Mouse (Mus musculus) stomach, embryonic 16.5 days (tissue): ENCODE results near the gene Stim2. TPM values are rescaled to one million over a fixed set of nuclear protein-coding genes. Genes with fewer than 3 reads are reported as not detected.
A peak's percentile ranks its signal among the peaks of the same experiment; 100 is the strongest.

Experiments
- ATAC-seq: fragments of 200-750 bp; cut with Nextera tagmentation; 2 replicates; pipeline ENCODE4 v1.8.0; 2017; ENCODE audit warnings: moderate number of reproducible peaks, moderate TSS enrichment; ENCODE audit not compliant: insufficient read depth, low FRiP score
- H3K27ac ChIP-seq: fragments of 300-500 bp; sonication (generic); 2 replicates; pipeline ENCODE4 v1.5.1; 2014; ENCODE audit warnings: low read length
- H3K27me3 ChIP-seq: fragments of 300-500 bp; sonication (generic); 2 replicates; pipeline ENCODE4 v1.6.1; 2014; ENCODE audit warnings: low read length, control low read depth, mixed read lengths; ENCODE audit not compliant: control insufficient read depth, insufficient read depth
- H3K36me3 ChIP-seq: fragments of 300-500 bp; sonication (generic); 2 replicates; pipeline ENCODE4 v1.6.1; 2014; ENCODE audit warnings: low read length; ENCODE audit not compliant: control insufficient read depth, insufficient read depth
- H3K4me1 ChIP-seq: fragments of 300-500 bp; sonication (generic); 2 replicates; pipeline ENCODE4 v1.6.1; 2014; ENCODE audit warnings: low read length, control low read depth, mixed read lengths; ENCODE audit not compliant: control insufficient read depth, insufficient read depth
- H3K4me2 ChIP-seq: fragments of 300-500 bp; sonication (generic); 2 replicates; pipeline ENCODE4 v1.6.1; 2014; ENCODE audit warnings: low read depth, low read length, mixed read lengths
- H3K4me3 ChIP-seq: fragments of 300-500 bp; sonication (generic); replicated peaks from 2 replicates; pipeline ENCODE4 v1.5.1; 2014; ENCODE audit warnings: mild to moderate bottlenecking, low read length
- H3K9ac ChIP-seq: fragments of 300-500 bp; sonication (generic); 2 replicates; pipeline ENCODE4 v1.6.1; 2014; ENCODE audit warnings: low read length
- H3K9me3 ChIP-seq: fragments of 300-500 bp; sonication (generic); replicated peaks from 2 replicates; pipeline ENCODE4 v1.6.1; 2016; ENCODE audit warnings: low read length, control low read depth; ENCODE audit not compliant: control insufficient read depth
- WGBS: fragments of 180-500 bp; shearing (Covaris S2); extraction: QIAGEN DNeasy Blood & Tissue Kit; methylation state at CpG from one replicate; pipeline ENCODE4 v1.1.7; 2014; 5-methylcytosine and 5-hydroxymethylcytosine counted together
- polyA plus RNA-seq: library from polyadenylated mRNA; unstranded; fragments of >200 nt; fragmentation: Nextera tagmentation; extraction: Ambion mirVana; gene quantifications from 2 replicates; pipeline ENCODE4 v1.2.1, GENCODE M21; 2015

Stim2 gene
- polyA plus RNA-seq, 1 experiment from 2014 or later = 15.9 TPM

- H3K27me3 ChIP-seq = no peaks in the 10 kb centered on the region
- ATAC-seq = no peak; the same call in 1 of the 2 replicates
- H3K9me3 ChIP-seq = no peaks in the 10 kb centered on the region
- 36% methylated on average over 5 of the region's 5 CpGs for WGBS
- no peaks in the 10 kb centered on the region for H3K36me3 ChIP-seq
- H3K4me3 ChIP-seq = no peak overlapping the region
- H3K27ac ChIP-seq = peak overlapping the region; percentile 85
- peak overlapping the region; percentile 15; the same call in 1 of the 2 replicates for H3K4me2 ChIP-seq
- H3K9ac ChIP-seq = no peak overlapping the region; the same call in 1 of the 2 replicates
- H3K4me1 ChIP-seq = peaks cover 12% of the 10 kb centered on the region; the same call in 1 of the 2 replicates
Measured at GRCm38 (mm10) chr5:53961229-53961628, 37.1 kb upstream of the Stim2 start.

- Histone ChIP-seq H3K27me3 (no peaks in the 10 kb centered on the region), H3K27ac (peak overlapping the region; percentile 85), H3K9ac (no peak overlapping the region), H3K4me1 (peaks cover 12% of the 10 kb centered on the region; the same call in 1 of the 2 replicates), H3K4me2 (no peak overlapping the region), H3K4me3 (no peak overlapping the region), H3K36me3 (no peaks in the 10 kb centered on the region), H3K9me3 (no peaks in the 10 kb centered on the region)
- peak; percentile 89 for ATAC-seq
- WGBS = 54% methylated on average over 12 of the region's 12 CpGs
Measured at GRCm38 (mm10) chr5:53961830-53962515, 36.3 kb upstream of the Stim2 start.

- Histone ChIP-seq H3K4me1 (peaks cover 9% of the 10 kb centered on the region; the same call in 1 of the 2 replicates), H3K9ac (no peak overlapping the region), H3K27ac (no peak overlapping the region), H3K4me3 (no peak overlapping the region), H3K36me3 (no peaks in the 10 kb centered on the region), H3K9me3 (no peaks in the 10 kb centered on the region), H3K4me2 (no peak overlapping the region), H3K27me3 (no peaks in the 10 kb centered on the region)
- WGBS = 67% methylated on average over 5 of the region's 5 CpGs
- ATAC-seq = no peak
Measured at GRCm38 (mm10) chr5:53965656-53966055, 32.6 kb upstream of the Stim2 start.

GRCm38 (mm10) chr5:53967560-53967959 lies 30.7 kb upstream of the Stim2 start:
- WGBS = 79% methylated on average over 2 of the region's 2 CpGs
- no peak overlapping the region for H3K9ac ChIP-seq
- no peaks in the 10 kb centered on the region for H3K36me3 ChIP-seq
- peak; percentile 50; the same call in 1 of the 2 replicates for ATAC-seq
- no peaks in the 10 kb centered on the region for H3K27me3 ChIP-seq
- no peak overlapping the region for H3K4me3 ChIP-seq
- no peaks in the 10 kb centered on the region for H3K9me3 ChIP-seq
- H3K4me1 ChIP-seq = no peaks in the 10 kb centered on the region
- H3K4me2 ChIP-seq = no peak overlapping the region
- H3K27ac ChIP-seq = no peak overlapping the region

- ATAC-seq = no peak
- Histone ChIP-seq H3K9ac (no peak overlapping the region), H3K4me2 (no peak overlapping the region), H3K4me3 (no peak overlapping the region), H3K4me1 (no peaks in the 10 kb centered on the region), H3K27ac (no peak overlapping the region), H3K9me3 (no peaks in the 10 kb centered on the region), H3K36me3 (no peaks in the 10 kb centered on the region), H3K27me3 (no peaks in the 10 kb centered on the region)
- WGBS = 65% methylated on average over 7 of the region's 7 CpGs
Measured at GRCm38 (mm10) chr5:53970178-53970577, 28.1 kb upstream of the Stim2 start.

- no peak overlapping the region for H3K27ac ChIP-seq
Measured at GRCm38 (mm10) chr5:53971201-53971600, 27.1 kb upstream of the Stim2 start.

GRCm38 (mm10) chr5:53972905-53973304 lies 25.4 kb upstream of the Stim2 start:
- Histone ChIP-seq H3K9me3 (no peaks in the 10 kb centered on the region), H3K4me2 (no peak overlapping the region), H3K4me3 (no peak overlapping the region), H3K27ac (no peak overlapping the region), H3K27me3 (no peaks in the 10 kb centered on the region), H3K9ac (no peak overlapping the region), H3K36me3 (no peaks in the 10 kb centered on the region), H3K4me1 (no peaks in the 10 kb centered on the region)
- no peak for ATAC-seq
- WGBS = 85% methylated on average over 4 of the region's 4 CpGs

More at GRCm38 (mm10) chr5:53971201-53971600, 27.1 kb upstream of the Stim2 start:
- 79% methylated on average over 4 of the region's 4 CpGs for WGBS
- no peaks in the 10 kb centered on the region for H3K27me3 ChIP-seq
- no peaks in the 10 kb centered on the region for H3K4me1 ChIP-seq
- no peak overlapping the region for H3K9ac ChIP-seq
- no peak overlapping the region for H3K4me2 ChIP-seq
- H3K9me3 ChIP-seq = no peaks in the 10 kb centered on the region
- no peaks in the 10 kb centered on the region for H3K36me3 ChIP-seq
- no peak overlapping the region for H3K4me3 ChIP-seq
- no peak for ATAC-seq

- no peaks in the 10 kb centered on the region for H3K4me1 ChIP-seq
- no peaks in the 10 kb centered on the region for H3K9me3 ChIP-seq
- 74% methylated on average over 16 of the region's 16 CpGs for WGBS
- no peaks in the 10 kb centered on the region for H3K27me3 ChIP-seq
- no peaks in the 10 kb centered on the region for H3K36me3 ChIP-seq
- H3K4me2 ChIP-seq = no peak overlapping the region
- H3K4me3 ChIP-seq = no peak overlapping the region
- no peak overlapping the region for H3K9ac ChIP-seq
- no peak overlapping the region for H3K27ac ChIP-seq
- no peak for ATAC-seq
Measured at GRCm38 (mm10) chr5:53976497-53976896, 21.8 kb upstream of the Stim2 start.

- H3K9ac ChIP-seq = no peak overlapping the region
- no peak for ATAC-seq
- no peaks in the 10 kb centered on the region for H3K9me3 ChIP-seq
- no peak overlapping the region for H3K4me2 ChIP-seq
- WGBS = 78% methylated on average over 8 of the region's 8 CpGs
- no peaks in the 10 kb centered on the region for H3K36me3 ChIP-seq
- no peak overlapping the region for H3K4me3 ChIP-seq
- H3K4me1 ChIP-seq = no peaks in the 10 kb centered on the region
- H3K27me3 ChIP-seq = no peaks in the 10 kb centered on the region
- no peak overlapping the region for H3K27ac ChIP-seq
Measured at GRCm38 (mm10) chr5:53977060-53977459, 21.2 kb upstream of the Stim2 start.
